Mouse (Mus musculus): ENCODE measurements around the gene Det1. TPM values are rescaled to one million over a fixed set of nuclear protein-coding genes. Genes with fewer than 3 reads are reported as not detected.

The Det1 gene
- 10 to 100 TPM; 13.5 to 16.7 (median 15.1) TPM for total RNA-seq (2022)

DNA sequence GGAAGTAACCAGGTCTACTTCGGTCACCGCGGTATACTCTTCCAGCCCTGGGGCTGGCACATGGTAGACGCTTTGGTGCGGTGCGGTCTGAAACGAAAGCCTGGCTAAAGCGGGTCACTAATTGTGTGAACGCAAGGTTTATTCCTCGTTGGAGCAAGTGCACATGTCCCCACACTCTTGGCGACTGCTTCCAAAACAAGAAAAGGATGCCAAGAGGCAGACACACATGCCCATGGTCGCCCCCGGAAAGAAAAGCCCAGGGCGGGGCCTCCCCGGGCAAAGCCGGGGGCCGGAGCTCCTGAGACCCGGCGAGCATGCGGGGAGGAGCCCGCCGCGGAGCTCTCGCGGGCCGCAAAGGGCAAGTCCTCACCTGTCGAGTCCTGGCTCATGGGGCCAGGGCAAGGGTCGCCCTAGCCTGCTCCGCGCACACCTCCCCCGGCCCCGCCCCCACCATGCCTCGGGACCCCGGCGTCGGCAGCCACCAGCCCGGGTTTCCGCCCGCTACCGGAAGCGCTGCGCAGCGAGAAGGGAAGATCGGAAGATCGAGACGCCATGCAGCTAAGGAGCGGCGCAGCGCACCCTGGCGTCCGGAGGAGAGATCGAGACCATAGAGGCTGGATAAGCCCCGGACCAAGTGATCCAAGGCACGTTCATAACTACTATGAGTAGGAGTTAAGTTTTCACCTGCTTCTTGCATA is at the start of gene Det1:
Gene Det1, minus strand, starts transcription at position 527 of the 698 bp plus-strand sequence.
- peak; percentile 90 for DNase-seq (ENCODE audit: low spot score)

GRCm38 (mm10) chr7:78895653-78896333 is 48.7 kb upstream of the Det1 start, which contains the start of gene Aen:
TSS of gene Aen (plus strand) at chr7:78895854.
- peak; percentile 99 for DNase-seq (ENCODE audit: low spot score)

- DNase-seq (ENCODE audit: low spot score): no peak
Observed at GRCm38 (mm10) chr7:78895021-78895652, 48.1 kb upstream of the Det1 start.

- DNase-seq (ENCODE audit: low spot score): no peak
Observed at GRCm38 (mm10) chr7:78893917-78894316, 46.9 kb upstream of the Det1 start.

DNA sequence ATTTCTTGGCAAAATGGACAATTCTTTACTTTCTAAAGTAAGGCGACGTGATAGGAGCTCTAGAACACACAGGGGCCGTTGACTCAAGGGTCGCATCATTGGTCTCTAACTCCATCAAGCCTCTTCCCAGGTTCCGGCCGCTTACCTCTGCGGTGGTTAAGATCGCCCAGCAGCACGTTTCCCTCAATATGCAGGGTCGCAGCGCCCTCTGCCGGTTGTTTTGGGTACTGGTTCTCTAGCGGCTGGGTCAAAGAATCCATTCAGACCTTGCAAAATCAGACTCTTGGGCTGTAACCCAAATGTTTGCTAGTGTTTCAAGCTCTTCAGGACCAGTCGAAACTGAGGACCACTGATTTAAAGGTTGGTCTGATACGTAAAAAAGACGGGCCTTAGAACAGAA is 43.6 kb upstream of the Det1 start:
- peak; percentile 74 for DNase-seq (ENCODE audit: low spot score)

- DNase-seq (ENCODE audit: low spot score): no peak
Observed at GRCm38 (mm10) chr7:78887431-78887842, 40.4 kb upstream of the Det1 start.

- DNase-seq (ENCODE audit: low spot score): no peak
Observed at GRCm38 (mm10) chr7:78886496-78886895, 39.4 kb upstream of the Det1 start.

- DNase-seq (ENCODE audit: low spot score): no peak
Observed at GRCm38 (mm10) chr7:78885404-78885803, 38.3 kb upstream of the Det1 start.

- no peak for DNase-seq (ENCODE audit: low spot score)
Observed at GRCm38 (mm10) chr7:78884139-78884538, 37.1 kb upstream of the Det1 start.

- no peak for DNase-seq (ENCODE audit: low spot score)
Observed at GRCm38 (mm10) chr7:78883726-78884060, 36.6 kb upstream of the Det1 start.

DNA sequence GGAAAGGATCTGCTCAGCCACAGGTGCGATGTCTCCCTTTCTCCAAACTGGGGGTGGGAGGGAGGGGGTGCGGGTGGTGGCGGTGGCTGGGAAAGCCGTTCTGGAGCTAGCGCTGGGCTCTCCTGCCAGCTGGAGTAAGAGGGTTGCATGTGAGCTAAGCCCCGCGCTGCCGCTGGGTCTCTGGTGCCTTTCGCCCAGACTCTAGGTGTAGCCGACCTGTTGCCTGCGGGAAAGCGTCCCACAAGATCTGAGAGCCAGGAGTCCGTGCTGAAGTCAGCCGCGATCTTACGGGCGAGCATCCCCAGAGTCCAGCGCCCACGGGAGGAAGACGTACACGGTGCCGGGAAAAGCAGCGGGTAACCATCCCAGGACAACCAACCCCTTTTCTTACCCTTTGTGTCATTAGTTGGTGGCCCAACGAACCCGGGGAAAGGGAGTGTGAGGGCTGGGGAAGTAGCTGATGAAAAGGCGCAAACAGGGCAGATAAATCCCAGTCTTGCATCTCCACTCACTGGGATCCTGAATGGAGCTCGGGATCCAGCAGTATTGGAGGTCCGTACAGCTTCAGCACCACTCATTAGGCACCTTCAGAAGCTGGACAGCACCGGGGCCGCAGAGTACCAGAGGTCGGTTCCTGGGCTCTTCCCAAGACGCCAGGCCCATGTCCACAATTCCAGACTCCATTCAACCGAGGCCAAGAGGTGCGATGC is 36.1 kb upstream of the Det1 start:
- no peak for DNase-seq (ENCODE audit: low spot score)

DNA sequence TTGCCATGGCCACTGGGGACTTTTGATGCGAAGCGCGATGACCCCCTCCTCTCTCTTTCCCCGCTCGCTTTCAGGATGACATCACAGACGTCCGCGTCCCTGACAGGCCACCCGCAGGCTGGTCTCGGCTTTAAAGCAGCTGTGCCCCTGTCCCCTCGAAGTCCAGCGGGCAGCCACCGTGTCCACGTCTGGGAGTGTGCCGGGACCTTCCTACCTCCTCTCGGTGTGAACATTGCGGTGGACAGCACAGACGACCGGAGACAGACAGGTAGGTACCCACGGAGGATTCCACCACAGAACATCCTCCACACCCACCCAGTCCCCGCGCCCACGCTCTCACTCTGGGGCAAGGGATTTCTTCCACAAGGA is 35.4 kb upstream of the Det1 start:
- DNase-seq (ENCODE audit: low spot score): no peak

DNA sequence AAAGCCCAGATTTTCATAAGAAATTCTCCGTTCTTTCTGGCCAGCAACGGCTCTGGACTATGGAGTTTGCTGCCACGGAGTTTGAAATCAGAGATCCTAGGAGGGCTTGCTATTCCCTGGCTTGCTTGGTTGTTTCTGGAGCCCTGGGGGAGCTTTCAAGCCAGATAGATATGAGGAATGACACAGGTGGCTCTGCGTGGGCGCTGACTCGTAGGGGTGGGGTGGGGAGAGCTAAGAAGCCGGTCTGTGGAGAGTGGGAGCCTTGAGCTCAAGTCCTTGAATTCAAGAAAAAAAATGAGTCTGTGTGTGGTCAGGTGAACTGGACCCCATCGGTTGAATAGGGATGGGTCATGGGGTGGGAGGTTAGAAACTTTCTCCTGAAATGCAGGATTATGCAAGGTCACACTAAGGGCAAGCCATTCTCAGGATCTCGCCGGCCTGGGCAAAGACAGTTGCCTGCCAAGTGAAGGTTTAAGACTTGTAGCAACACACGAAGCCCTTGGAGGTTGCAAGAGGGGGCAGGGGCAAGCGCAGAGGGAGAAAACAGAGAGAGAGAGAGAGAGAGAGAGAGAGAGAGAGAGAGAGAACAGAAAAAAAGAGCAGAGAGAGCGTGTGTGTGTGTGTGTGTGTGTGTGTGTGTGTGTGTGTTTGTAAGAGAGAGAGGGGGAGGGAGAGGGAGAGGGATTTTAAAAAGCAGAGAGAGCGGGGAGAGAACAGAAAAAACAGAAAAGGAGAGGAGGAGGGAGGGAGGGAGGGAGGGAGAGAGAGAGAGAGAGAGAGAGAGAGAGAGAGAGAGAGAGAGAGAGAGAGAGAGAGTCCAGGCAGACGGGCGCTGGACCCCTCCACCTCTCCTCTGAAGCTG is 34.8 kb upstream of the Det1 start:
- DNase-seq (ENCODE audit: low spot score): no peak

- DNase-seq (ENCODE audit: low spot score): no peak
Observed at GRCm38 (mm10) chr7:78872831-78873230, 25.8 kb upstream of the Det1 start.

- no peak for DNase-seq (ENCODE audit: low spot score)
Observed at GRCm38 (mm10) chr7:78872366-78872765, 25.3 kb upstream of the Det1 start.

DNA sequence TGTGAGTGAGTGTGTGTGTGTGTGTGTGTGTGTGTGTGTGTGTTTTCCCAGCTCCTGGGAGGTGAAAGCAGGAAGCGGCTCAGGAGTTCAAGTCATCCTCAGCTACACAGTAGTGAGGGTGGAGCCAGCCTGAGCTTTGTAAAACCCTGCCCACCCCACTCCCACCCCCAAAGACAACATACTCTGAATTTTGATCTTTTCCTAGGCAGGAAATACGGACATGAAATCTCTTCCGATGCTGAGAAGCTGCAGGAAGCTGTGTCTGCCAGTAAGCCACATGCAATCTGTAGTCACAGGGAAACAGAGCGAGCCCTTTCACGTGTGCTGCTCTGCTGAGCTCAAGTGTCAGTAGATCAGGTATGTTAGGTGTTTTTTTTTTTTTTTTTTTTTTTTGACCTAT is 21.7 kb upstream of the Det1 start:
- DNase-seq (ENCODE audit: low spot score): no peak

DNA sequence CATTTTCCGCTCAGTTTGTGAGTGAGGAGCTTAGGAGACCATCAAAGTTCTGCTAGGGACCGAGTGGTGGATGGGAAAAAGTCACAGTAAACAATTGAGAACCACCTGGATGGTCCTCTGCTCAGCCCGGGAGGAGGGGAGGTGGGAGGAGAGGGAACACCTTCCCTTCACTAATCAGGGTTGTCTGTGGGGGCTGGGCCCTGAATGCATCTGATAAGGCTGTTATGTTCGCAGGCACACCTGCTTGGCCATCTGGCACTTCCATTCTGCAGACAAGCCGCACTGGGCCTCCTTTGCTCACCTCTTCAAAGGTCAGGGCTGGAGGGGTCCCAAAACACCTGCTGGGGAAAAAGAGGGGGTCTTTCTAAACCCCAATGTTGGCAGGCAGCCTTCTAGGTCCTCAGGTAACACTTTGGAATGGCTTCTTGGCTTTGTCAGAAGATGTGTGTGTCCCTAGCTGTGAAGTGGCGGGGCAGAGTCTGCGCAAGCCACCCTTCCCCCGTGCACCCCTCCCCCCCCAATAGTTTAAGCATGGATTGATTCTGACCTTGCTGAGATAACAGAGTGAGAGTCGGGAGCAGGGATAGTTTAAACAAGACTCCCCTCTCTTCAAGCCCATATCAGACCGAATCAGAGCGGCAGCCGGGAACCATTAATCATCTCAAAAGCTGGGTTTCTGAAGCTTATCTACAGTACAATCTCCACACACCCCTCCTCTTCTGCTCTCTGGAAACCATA is 18.3 kb upstream of the Det1 start:
- DNase-seq (ENCODE audit: low spot score): no peak

DNA sequence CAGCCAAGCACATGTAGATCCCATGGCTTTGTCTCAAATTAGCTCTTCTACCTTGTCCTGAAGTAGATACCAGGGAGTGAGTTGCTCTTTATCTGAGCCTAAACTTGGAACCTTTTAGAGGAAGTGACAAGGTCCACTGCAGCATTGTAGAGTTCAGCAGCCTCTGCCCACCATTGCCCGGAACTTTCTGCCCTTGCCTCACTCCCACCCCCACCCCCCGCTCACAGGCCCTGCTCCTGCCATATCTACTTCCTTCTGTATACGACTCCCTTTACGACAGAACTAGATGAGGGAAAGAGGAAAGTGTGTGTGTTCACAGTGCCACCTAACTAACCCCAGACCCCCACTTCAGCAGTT is 17.4 kb upstream of the Det1 start:
- no peak for DNase-seq (ENCODE audit: low spot score)

GRCm38 (mm10) chr7:78863796-78864445 is 16.9 kb upstream of the Det1 start:
- no peak for DNase-seq (ENCODE audit: low spot score)

DNA sequence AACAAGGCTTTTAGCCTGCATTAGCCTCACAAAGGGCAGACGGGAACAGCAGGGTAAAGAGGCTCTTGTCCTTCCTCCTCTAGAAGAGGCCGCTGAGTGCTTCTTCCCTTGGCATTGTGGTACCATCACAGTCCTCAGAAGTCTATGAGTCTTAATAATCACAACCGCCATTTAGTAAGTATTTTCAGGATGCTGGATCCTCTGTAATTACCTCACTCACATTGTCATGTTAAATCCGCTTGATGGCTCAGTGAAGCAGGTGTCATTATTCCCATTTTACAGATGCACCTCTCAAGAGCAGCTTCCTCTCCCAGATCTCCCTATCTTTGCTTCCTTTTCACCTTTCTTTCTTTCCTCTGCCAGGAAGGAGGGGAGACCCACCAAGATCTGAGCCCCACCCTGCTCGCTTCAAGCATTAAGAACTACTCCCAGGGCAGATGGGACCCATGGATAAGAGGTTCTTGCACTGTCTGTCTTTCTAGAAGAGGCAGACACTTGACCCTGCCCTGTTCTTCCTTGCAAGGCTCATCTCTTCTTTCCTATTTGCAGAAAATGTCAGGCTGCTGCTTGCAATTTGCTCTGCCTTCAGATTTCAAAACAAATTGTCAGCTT is 8.1 kb upstream of the Det1 start:
- no peak for DNase-seq (ENCODE audit: low spot score)

Measured in heart, adult 8-10 months (tissue).